In the genomic region with DNA sequence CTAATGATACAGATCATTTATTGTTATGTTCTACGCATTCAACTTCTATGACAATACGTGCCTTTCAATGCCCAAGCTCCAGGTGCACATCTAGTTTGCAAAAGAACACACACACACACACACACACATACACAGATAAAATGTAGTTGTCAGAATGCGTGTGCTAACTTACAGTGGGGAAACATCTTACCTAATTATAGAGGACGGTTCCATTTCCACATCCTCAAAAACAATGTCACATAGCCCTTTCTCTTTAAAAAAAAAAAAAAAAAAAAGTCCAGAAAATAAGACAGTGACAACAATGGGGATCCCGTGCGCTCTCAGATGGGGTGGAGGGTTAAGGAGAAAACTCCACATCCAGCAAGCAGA, we compare ENCODE assay signal across 7 mouse cellular contexts. TPM values are rescaled to one million over a fixed set of nuclear protein-coding genes. Genes with fewer than 3 reads are reported as not detected.
DNase-seq lines count a peak whose midpoint lies in the region; ATAC-seq and TF ChIP-seq lines count a peak whose summit lies in the region.

No protein-coding gene starts in this region.

- peak; percentile 16 for ATAC-seq in erythroid progenitor cell, adult 5-6 weeks (replicated peaks; ENCODE audit: low FRiP score, poor library complexity, severe bottlenecking)
- no peak for ATAC-seq in liver, embryonic 13.5 days (ENCODE audit: low read depth)
- ATAC-seq in stomach, postnatal 0 days (ENCODE audit: low FRiP score, low TSS enrichment), result no peak

- H3K36me3 ChIP-seq in liver, embryonic 13.5 days, result no peaks in the 10 kb centered on the region
- no peaks in the 10 kb centered on the region for H3K36me3 ChIP-seq in stomach, postnatal 0 days (ENCODE audit: control insufficient read depth, insufficient read depth, low read length)

- H3K4me3 ChIP-seq in liver, embryonic 13.5 days (replicated peaks), result peak overlapping the region; percentile 91
- peak overlapping the region; percentile 99 for H3K4me3 ChIP-seq in stomach, postnatal 0 days (ENCODE audit: low read depth, low read length)

- peaks cover 33% of the 10 kb centered on the region for H3K4me1 ChIP-seq in liver, embryonic 13.5 days (replicated peaks)
- no peaks in the 10 kb centered on the region for H3K4me1 ChIP-seq in stomach, postnatal 0 days (replicated peaks; ENCODE audit: control insufficient read depth, insufficient read depth)

- WGBS in liver, embryonic 13.5 days (ENCODE audit: insufficient replicate concordance), result 3% methylated on average over 6 of the region's 6 CpGs
- WGBS in stomach, postnatal 0 days, result 2% methylated on average over 6 of the region's 6 CpGs

- peak; percentile 16 for DNase-seq in retina, adult 2 months (ENCODE audit: low read depth, low spot score)
- DNase-seq in retina, embryonic 14.5 days (ENCODE audit: low spot score), result no peak
- no peak for DNase-seq in liver, embryonic 13.5 days
- no peak for DNase-seq in stomach, postnatal 0 days (ENCODE audit: low spot score)
- no peak for DNase-seq in adrenal gland, adult 2 months
- no peak for DNase-seq in urinary bladder, postnatal 4 days (ENCODE audit: low spot score in 2 of 2)

- peak overlapping the region; percentile 95 for H3K27ac ChIP-seq in liver, embryonic 13.5 days
- H3K27ac ChIP-seq in stomach, postnatal 0 days (replicated peaks), result peak overlapping the region; percentile 99

- peak overlapping the region; percentile 95 for H3K9ac ChIP-seq in liver, embryonic 13.5 days
- peak overlapping the region; percentile 99 for H3K9ac ChIP-seq in stomach, postnatal 0 days (ENCODE audit: low read length)

- H3K27me3 ChIP-seq in liver, embryonic 13.5 days, result no peaks in the 10 kb centered on the region
- no peaks in the 10 kb centered on the region for H3K27me3 ChIP-seq in stomach, postnatal 0 days (ENCODE audit: control insufficient read depth, insufficient read depth, low read length)

- no peaks in the 10 kb centered on the region for H3K9me3 ChIP-seq in liver, embryonic 13.5 days (replicated peaks)
- H3K9me3 ChIP-seq in stomach, postnatal 0 days (ENCODE audit: control insufficient read depth, low read length), result no peaks in the 10 kb centered on the region

- H3K4me2 ChIP-seq in liver, embryonic 13.5 days, result peak overlapping the region; percentile 87
- H3K4me2 ChIP-seq in stomach, postnatal 0 days (replicated peaks; ENCODE audit: low read depth), result peak overlapping the region; percentile 53

- TF ChIP-seq CTCF in stomach, postnatal 0 days (IDR thresholded peaks at IDR 0.05; ENCODE audit: low read depth), result no peak

- no peak for TF ChIP-seq EP300 in stomach, postnatal 0 days (optimal IDR thresholded peaks at IDR 0.05)

RNA-seq across cellular contexts. Expression of gene Rnf146, which starts 1.2 kb away (rescaled TPM):
- total RNA-seq in erythroid progenitor cell, adult 5-6 weeks (2015; ENCODE audit: low replicate concordance), result 14.1 and 22.2 TPM in 2 replicates
- 23.5 and 32.1 TPM in 2 replicates for total RNA-seq in erythroid progenitor cell, adult 5-6 weeks (2017; ENCODE audit: low replicate concordance)
- 15.3 and 20.6 TPM in 2 replicates for polyA plus RNA-seq in liver, embryonic 13.5 days (2015; fragmentation: Nextera tagmentation; extraction: Ambion mirVana)
- polyA plus RNA-seq in stomach, postnatal 0 days (2015; fragmentation: Nextera tagmentation; extraction: Ambion mirVana), result 28.8 and 30.4 TPM in 2 replicates
- 10 to 100 TPM; 39.5 to 55.1 TPM for total RNA-seq in adrenal gland, adult 2 months (2021)
- 6.7 and 9.6 TPM in 2 replicates for polyA plus RNA-seq in adrenal gland, adult 2 months (2012; rRNA removed)

RNA-seq across cellular contexts. Expression of gene Echdc1, which starts 48.1 kb away (rescaled TPM):
- total RNA-seq in erythroid progenitor cell, adult 5-6 weeks (2015; ENCODE audit: low replicate concordance), result 3.6 and 8.8 TPM in 2 replicates
- 4.1 and 7.0 TPM in 2 replicates for total RNA-seq in erythroid progenitor cell, adult 5-6 weeks (2017; ENCODE audit: low replicate concordance)
- 22.9 and 32.3 TPM in 2 replicates for polyA plus RNA-seq in liver, embryonic 13.5 days (2015; fragmentation: Nextera tagmentation; extraction: Ambion mirVana)
- polyA plus RNA-seq in stomach, postnatal 0 days (2015; fragmentation: Nextera tagmentation; extraction: Ambion mirVana), result 27.4 and 29.4 TPM in 2 replicates
- 100 to 1,000 TPM; 140 to 182 TPM for total RNA-seq in adrenal gland, adult 2 months (2021)
- 1.8 and 3.2 TPM in 2 replicates for polyA plus RNA-seq in adrenal gland, adult 2 months (2012; rRNA removed)
